Mouse (Mus musculus): ENCODE results near the gene Radil. TPM values are rescaled to one million over a fixed set of nuclear protein-coding genes. Genes with fewer than 3 reads are reported as not detected.

Radil gene
- polyA plus RNA-seq, 1 experiment from 2014 or later, result 3.2 TPM

DNA sequence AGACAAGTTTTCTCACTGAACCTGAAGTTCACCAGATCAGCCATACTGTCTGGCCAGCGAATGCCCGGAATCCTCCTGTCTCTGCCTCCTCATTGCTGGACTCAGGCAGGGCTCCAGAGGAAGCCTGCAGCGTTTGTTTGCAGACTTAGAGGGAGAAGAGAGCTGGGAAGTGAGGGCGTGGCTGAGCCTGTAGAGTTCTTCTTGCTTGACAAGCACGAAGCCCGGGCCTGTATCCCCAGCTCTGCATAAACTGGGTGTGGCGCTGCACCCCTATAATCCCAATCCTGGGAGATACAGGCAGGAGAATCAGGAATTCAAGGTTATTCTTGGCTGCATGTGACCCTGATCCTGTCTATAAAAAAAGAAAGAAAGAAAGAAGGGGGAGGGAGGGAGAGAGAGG, 9.4 kb upstream of the Radil start:
- Histone ChIP-seq H3K4me1 (no peaks in the 10 kb centered on the region), H3K9me3 (no peaks in the 10 kb centered on the region), H3K4me2 (no peak overlapping the region), H3K27ac (0 out of 2 replicates have a peak overlapping the region, but pooled peaks have one; percentile 8), H3K4me3 (replicated peaks) (no peak overlapping the region), H3K27me3 (no peaks in the 10 kb centered on the region), H3K9ac (no peak overlapping the region), H3K36me3 (replicated peaks) (no peaks in the 10 kb centered on the region; the same call in 1 of the 2 replicates)
- 61% methylated on average over 7 of the region's 7 CpGs for WGBS
- no peak for ATAC-seq (ENCODE audit: low FRiP score)

DNA sequence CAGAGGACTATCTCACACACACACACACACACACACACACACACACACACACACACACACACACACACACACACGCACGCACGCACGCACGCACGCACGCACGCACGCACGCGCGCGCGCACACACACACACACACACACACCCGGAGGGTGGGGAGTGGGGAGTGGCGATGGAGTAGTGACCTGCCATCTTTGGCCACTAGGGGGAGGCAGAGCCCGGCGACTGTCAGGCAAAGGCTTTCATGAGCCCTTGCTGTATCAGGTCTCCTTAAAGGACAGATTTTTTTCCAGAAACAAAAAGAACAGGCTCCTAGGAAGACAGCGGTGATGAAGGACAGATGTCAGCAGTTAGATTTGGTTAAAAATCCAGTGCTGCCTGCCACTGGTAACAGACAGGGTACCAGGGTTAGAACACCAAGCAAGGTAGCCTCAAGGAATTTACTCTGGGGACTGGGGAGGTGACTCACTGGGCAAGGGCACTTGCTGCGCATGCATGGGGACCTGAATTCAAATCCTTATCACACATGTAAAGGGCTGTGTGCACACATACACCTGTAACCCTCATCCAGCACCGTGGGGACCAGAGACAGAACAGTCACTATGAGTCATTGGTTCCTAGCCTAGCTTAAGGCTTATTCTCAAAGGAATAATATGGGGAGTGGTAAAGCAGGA, 6.6 kb upstream of the Radil start:
- no peak overlapping the region for H3K4me3 ChIP-seq (replicated peaks)
- H3K4me2 ChIP-seq, result peak overlapping the region; percentile 27; the same call in 1 of the 2 replicates
- no peaks in the 10 kb centered on the region for H3K9me3 ChIP-seq
- H3K9ac ChIP-seq, result no peak overlapping the region
- ATAC-seq (ENCODE audit: low FRiP score), result peak; percentile 72
- H3K27me3 ChIP-seq, result no peaks in the 10 kb centered on the region
- 32% methylated on average over 10 of the region's 21 CpGs for WGBS
- no peaks in the 10 kb centered on the region for H3K4me1 ChIP-seq
- no peaks in the 10 kb centered on the region for H3K36me3 ChIP-seq (replicated peaks)
- H3K27ac ChIP-seq, result no peak overlapping the region

DNA sequence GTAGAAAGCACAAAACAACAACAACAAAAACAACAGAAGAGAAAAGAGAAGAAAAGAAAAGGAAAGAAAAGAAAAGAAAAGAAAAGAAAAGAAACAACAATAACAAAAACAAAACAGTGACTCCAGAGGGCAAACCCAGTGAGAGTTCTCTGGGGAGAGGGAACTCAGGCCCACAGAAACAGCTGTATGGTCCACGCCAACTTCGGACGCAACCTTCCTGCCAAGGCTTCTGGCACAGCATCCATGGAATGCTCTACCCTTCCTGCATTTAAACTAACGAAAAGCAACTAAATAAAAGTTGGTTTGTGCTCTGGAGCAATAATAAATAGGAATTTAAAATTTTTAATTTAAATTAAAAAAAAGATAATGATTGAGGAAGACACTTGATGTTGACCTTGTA, 5.8 kb upstream of the Radil start:
- H3K9me3 ChIP-seq, result no peaks in the 10 kb centered on the region
- H3K4me2 ChIP-seq, result no peak overlapping the region
- no peak overlapping the region for H3K27ac ChIP-seq
- WGBS, result 94% methylated on average over 4 of the region's 4 CpGs
- no peak for ATAC-seq (ENCODE audit: low FRiP score)
- H3K4me1 ChIP-seq, result no peaks in the 10 kb centered on the region
- no peaks in the 10 kb centered on the region for H3K36me3 ChIP-seq (replicated peaks)
- no peak overlapping the region for H3K9ac ChIP-seq
- no peaks in the 10 kb centered on the region for H3K27me3 ChIP-seq
- no peak overlapping the region for H3K4me3 ChIP-seq (replicated peaks)

DNA sequence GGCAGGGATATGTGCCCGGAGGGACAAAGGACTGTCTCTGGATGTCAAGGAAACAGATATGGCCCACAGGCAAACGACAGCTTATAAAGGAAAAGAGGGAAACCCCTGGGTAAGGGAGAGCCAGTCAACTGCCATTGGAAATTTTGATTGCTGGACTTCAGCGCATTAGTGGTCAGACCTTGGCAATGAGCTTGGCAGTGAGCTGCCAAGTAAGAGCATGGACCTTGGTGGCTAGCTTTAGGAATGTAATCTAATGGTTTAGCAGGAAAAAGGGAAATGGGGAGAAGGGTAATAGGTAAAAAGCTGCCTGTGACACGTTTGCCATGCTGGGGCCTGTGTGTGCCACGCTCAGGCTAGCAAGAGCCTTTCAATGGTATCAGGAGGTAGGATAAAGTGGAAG, 5.0 kb upstream of the Radil start:
- H3K36me3 ChIP-seq (replicated peaks), result no peaks in the 10 kb centered on the region
- no peak overlapping the region for H3K4me3 ChIP-seq (replicated peaks)
- peaks cover under 1% of the 10 kb centered on the region; the same call in 1 of the 2 replicates for H3K27me3 ChIP-seq
- 76% methylated on average over 5 of the region's 5 CpGs for WGBS
- H3K9ac ChIP-seq, result no peak overlapping the region
- 0 out of 2 replicates have a peak, but pooled peaks cover 4% of the 10 kb centered on the region for H3K4me1 ChIP-seq
- ATAC-seq (ENCODE audit: low FRiP score), result no peak
- no peak overlapping the region for H3K27ac ChIP-seq
- no peak overlapping the region for H3K4me2 ChIP-seq
- H3K9me3 ChIP-seq, result no peaks in the 10 kb centered on the region

DNA sequence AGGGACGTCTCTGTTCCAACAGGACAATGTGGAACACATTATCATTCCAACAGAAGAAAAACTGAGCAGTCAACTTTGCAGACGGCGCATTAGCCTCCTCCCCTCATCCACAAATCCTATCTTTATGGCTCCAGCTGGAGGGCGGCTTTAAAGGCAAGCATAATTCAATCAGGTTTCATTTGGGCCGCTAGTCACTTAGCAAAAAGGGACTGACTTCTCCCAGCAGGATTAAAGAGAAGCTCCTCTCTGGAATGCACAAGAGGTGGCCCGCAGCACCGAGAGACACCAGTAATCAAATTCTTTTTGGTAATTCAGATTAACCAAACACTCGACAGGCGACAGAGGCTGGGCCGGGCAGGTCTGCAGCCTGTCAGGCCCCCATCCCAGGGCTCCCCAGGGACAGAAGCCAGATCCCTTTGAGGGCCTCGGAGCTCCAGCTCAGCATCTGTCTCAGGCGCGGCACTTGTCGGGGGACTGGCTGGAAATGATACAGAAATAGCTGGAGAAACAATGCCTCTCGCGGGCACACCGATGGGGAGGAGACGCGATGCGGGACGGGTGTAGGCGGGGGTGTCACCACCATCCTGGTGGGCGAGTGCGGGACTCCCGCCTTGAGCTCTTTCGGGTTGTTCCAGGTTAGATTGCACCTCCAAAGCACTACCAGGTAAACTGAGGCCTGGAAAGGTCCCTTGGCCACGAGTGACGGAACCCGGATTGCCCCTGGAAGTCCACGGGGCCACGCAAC, 765 bp downstream of the Radil start:
- WGBS, result 2% methylated on average over 26 of the region's 31 CpGs
- Histone ChIP-seq H3K27ac (no peak overlapping the region), H3K9me3 (no peaks in the 10 kb centered on the region), H3K27me3 (peaks cover 38% of the 10 kb centered on the region), H3K4me2 (peak overlapping the region; percentile 97), H3K4me3 (replicated peaks) (peak overlapping the region; percentile 62), H3K4me1 (peaks cover 27% of the 10 kb centered on the region), H3K36me3 (replicated peaks) (no peaks in the 10 kb centered on the region), H3K9ac (peak overlapping the region; percentile 59)
- peak; percentile 36 for ATAC-seq (ENCODE audit: low FRiP score)

DNA sequence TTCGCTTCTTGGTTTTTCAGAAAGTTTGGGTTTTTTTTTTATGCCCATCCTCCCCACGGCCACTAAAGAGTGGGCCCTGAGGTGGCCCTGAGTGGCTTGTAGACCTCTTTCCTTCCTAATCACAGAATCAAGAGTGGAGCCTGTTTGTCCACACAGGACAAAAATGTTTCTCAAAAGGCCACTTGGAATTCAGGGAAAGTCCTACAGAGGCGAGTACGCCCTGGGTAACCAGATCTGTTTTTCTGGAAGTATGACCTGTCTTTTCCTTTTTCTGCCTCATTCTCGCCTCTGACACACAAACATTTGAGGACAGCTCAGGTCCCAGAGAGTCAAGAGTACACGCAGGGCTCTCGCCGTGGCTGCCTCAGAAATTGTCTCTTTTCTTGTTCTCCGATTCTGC, 1.5 kb downstream of the Radil start:
- no peak overlapping the region for H3K4me2 ChIP-seq
- no peak overlapping the region for H3K9ac ChIP-seq
- H3K27me3 ChIP-seq, result peaks cover 38% of the 10 kb centered on the region
- H3K36me3 ChIP-seq (replicated peaks), result no peaks in the 10 kb centered on the region
- no peak for ATAC-seq (ENCODE audit: low FRiP score)
- WGBS, result 55% methylated on average over 9 of the region's 9 CpGs
- H3K9me3 ChIP-seq, result no peaks in the 10 kb centered on the region
- H3K4me3 ChIP-seq (replicated peaks), result no peak overlapping the region
- peaks cover 27% of the 10 kb centered on the region for H3K4me1 ChIP-seq
- H3K27ac ChIP-seq, result no peak overlapping the region

DNA sequence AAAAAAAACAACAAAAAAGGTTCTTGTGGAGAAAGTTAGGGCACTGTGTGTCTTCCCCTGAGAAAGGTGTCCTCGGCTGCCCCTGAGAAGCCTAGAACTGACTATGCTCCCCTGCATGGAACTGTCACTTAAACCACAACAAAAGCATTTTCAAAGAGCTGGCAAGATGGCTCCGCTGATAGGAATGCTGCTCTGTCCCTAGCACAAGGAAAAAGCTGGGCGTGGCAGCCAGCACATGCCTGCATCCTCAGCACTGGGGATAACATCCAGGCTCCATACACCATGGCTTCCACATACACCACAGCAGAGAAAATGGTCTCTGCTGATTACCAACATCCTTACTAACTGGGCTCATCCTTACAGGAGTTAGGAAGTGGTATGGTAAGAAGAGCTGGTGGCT, 3.8 kb downstream of the Radil start:
- peaks cover 27% of the 10 kb centered on the region for H3K4me1 ChIP-seq
- H3K27me3 ChIP-seq, result peaks cover 38% of the 10 kb centered on the region
- H3K36me3 ChIP-seq (replicated peaks), result no peaks in the 10 kb centered on the region
- H3K9me3 ChIP-seq, result no peaks in the 10 kb centered on the region
- no peak overlapping the region for H3K4me3 ChIP-seq (replicated peaks)
- ATAC-seq (ENCODE audit: low FRiP score), result no peak
- H3K4me2 ChIP-seq, result no peak overlapping the region
- 85% methylated on average over 3 of the region's 3 CpGs for WGBS
- H3K9ac ChIP-seq, result no peak overlapping the region
- H3K27ac ChIP-seq, result no peak overlapping the region

DNA sequence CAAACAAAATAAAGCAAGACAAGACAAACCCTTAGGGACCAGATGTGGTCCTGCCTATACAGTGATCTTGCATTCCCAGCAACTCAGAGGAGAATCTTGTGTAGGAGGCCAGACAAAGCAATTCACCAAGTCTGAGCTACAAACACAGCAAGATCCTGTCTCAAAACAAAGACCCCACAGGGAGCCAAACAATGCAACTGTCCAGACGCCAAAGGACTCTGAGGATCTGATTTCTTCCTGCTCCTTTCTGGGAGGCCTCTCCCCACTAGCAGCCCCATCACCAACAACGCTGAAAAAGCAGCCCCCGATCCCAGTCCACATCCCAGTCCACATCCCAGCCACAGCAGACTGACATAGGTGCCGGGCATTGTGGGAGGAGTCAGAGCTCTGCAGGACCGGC, 4.6 kb downstream of the Radil start:
- Histone ChIP-seq H3K4me1 (peaks cover 27% of the 10 kb centered on the region), H3K4me2 (no peak overlapping the region), H3K4me3 (replicated peaks) (no peak overlapping the region), H3K27ac (no peak overlapping the region), H3K9ac (no peak overlapping the region), H3K9me3 (no peaks in the 10 kb centered on the region), H3K27me3 (peaks cover 38% of the 10 kb centered on the region), H3K36me3 (replicated peaks) (no peaks in the 10 kb centered on the region)
- ATAC-seq (ENCODE audit: low FRiP score), result no peak
- 6% methylated on average over 5 of the region's 5 CpGs for WGBS

DNA sequence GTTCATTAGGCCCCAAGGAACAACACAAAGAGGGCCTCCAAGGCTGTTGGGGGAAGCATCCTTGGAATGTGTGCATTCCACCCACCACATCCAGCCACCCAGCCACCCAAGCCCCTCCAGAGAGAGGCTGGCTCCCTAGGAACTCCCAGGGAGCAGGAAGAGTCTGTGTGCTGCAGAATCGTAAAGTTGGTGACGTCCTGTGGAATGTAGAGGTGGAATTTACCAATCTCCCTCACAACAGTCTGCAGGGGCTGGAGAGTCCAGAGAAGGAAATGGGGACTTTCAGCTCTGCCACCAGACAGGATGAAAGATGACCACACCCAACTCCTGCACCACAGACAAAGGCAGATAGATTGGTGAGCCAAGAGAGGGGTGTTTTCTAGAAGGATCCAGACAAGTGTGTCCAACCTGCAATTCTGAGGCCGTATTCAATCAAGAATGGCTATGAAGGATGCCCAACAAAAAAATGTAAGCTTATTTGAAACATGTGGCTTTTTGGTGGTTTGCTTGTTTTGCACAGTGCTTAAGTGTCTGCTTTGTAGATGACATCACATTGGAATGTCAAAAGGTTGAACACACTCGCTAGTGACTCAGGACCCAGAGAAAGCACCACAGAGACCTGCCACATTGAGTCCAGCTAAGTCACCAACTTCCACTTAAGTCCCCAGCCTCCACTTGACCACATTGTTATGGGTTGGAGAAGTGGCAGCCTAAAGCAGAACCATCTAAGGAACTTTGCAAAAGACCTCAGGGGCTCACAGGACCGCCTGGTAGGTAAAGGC, 5.7 kb downstream of the Radil start:
- Histone ChIP-seq H3K4me1 (peaks cover 16% of the 10 kb centered on the region), H3K27me3 (peaks cover 30% of the 10 kb centered on the region), H3K4me3 (replicated peaks) (no peak overlapping the region), H3K4me2 (no peak overlapping the region), H3K9ac (no peak overlapping the region), H3K9me3 (no peaks in the 10 kb centered on the region), H3K36me3 (replicated peaks) (no peaks in the 10 kb centered on the region), H3K27ac (no peak overlapping the region)
- 82% methylated on average over 5 of the region's 5 CpGs for WGBS
- no peak for ATAC-seq (ENCODE audit: low FRiP score)

DNA sequence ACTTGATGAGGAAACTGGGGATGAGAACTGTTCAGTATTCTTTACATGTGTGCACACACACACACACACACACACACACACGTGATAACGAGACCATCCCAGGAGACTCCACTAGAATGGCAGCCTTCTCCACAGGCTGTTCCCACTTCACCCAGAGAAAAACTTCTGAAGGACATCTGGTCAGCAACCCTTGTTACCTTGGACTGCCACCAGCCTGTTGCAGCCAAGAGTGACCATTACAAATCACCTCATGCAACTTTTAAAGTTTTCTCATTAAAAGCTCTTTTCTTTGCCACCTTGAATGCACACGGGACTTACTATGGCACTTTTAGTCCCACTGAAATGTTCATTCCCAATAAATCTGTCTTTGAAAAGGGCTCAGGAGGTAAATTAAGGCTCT, 13.6 kb downstream of the Radil start:
- no peak overlapping the region for H3K9ac ChIP-seq
- no peaks in the 10 kb centered on the region for H3K4me1 ChIP-seq
- ATAC-seq (ENCODE audit: low FRiP score), result no peak
- no peak overlapping the region for H3K27ac ChIP-seq
- H3K36me3 ChIP-seq (replicated peaks), result no peaks in the 10 kb centered on the region
- 81% methylated on average over 3 of the region's 3 CpGs for WGBS
- no peaks in the 10 kb centered on the region for H3K9me3 ChIP-seq
- H3K27me3 ChIP-seq, result no peaks in the 10 kb centered on the region
- H3K4me2 ChIP-seq, result no peak overlapping the region
- H3K4me3 ChIP-seq (replicated peaks), result no peak overlapping the region

DNA sequence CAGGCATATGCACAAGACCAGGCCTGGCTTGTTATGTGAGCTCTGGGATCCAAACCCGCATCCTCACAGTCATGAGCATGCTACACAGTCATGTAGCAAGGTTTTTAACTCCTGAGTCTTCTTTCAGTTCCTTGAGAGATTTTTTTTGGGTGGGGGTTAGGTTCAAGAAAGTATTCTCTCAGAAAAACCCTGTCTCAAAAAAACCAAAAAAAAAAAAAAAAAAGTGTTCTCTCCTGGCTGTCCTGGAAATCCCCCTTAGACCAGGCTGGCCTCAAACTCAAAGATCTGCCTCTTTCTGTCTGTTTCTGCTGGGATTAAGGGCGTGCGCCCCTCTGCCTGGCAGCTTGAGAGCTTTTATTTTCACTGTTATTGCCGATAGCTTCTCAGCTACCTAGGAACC, 15.5 kb downstream of the Radil start:
- Histone ChIP-seq H3K27me3 (peaks cover 3% of the 10 kb centered on the region), H3K9me3 (no peaks in the 10 kb centered on the region), H3K4me2 (no peak overlapping the region), H3K9ac (no peak overlapping the region), H3K4me1 (no peaks in the 10 kb centered on the region), H3K27ac (no peak overlapping the region), H3K36me3 (replicated peaks) (no peaks in the 10 kb centered on the region), H3K4me3 (replicated peaks) (no peak overlapping the region)
- 89% methylated on average over 4 of the region's 4 CpGs for WGBS
- ATAC-seq (ENCODE audit: low FRiP score), result no peak

DNA sequence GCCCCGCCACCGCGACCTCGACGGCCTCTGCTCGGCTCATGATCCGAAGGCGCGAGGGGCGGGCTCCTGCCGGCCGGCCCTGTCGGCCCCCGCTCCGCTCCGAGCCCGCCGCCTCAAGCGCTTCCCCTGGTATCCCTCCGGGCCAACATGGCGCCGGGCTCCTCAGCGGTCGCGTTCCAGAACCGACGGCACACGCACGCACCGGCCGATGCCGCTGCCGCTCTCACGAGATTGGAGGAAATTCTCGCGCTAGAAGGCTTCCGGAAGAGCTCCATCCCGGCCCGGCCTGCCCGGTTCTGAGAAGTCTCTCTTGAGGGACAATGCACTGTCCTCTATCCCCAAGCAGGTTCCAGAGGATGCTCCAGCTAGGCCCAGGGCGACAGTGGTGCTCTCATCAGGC, 21.0 kb downstream of the Radil start, which contains the start of gene Papolb:
Papolb (minus strand) TSS at position 162 of the 400 bp plus-strand sequence.
- Histone ChIP-seq H3K4me2 (peak within 1 kb of the TSS; percentile 29), H3K27me3 (peaks cover 29% of the 10 kb centered on the region), H3K9me3 (no peaks in the 10 kb centered on the region), H3K9ac (no peak within 1 kb of the TSS), H3K4me3 (replicated peaks) (peak within 1 kb of the TSS; percentile 14), H3K36me3 (replicated peaks) (no peaks in the 10 kb centered on the region), H3K4me1 (no peaks in the 10 kb centered on the region; the same call in 1 of the 2 replicates), H3K27ac (no peak within 1 kb of the TSS)
- WGBS, result 31% methylated on average over 41 of the region's 41 CpGs
- ATAC-seq (ENCODE audit: low FRiP score), result no peak

Measured in forebrain, embryonic 12.5 days (tissue).